Comparison of ENCODE assay signal across 26 mouse cellular contexts in the genomic region with DNA sequence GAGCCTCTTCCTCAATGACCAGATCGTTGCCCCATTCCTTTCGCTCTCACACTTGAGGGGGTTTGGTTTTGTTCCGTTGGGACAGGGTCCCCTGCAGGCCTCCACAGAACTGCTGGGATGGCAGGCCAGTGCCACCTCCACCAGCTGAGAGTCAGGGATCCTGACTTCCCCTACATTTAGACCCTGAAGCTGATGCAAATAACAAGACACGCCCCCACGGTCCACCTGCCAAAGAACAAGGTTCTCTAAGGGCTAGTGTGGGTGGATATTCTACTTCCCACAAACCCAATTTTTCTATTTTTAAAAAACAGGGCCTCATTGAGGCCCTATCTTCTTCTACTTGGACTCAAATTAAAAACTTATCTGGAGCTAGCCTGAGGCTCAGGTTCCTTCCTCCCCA.
"Had no signal": no experiment of that assay in that cellular context is flagged by ENCODE, and none has a peak within 500 bp of the region (broad histone marks: within the 10 kb centered on the region; RNA-seq: fewer than 3 reads in every experiment).

No protein-coding gene starts in this region.

- H3K9me3 ChIP-seq: heart, embryonic 13.5 days; heart, embryonic 15.5 days; hindbrain, embryonic 10.5 days; hindbrain, embryonic 12.5 days; intestine, embryonic 15.5 days; kidney, embryonic 15.5 days; limb, embryonic 10.5 days; limb, embryonic 12.5 days; liver, embryonic 13.5 days; liver, embryonic 15.5 days had no signal

- ATAC-seq: hindbrain, embryonic 16.5 days; inflammation-experienced regulatory T-cells, adult 6 months; intestine, embryonic 15.5 days; intestine, postnatal 0 days; liver, postnatal 0 days had no signal

- H3K4me3 ChIP-seq: heart, embryonic 13.5 days; heart, embryonic 15.5 days; hindbrain, embryonic 10.5 days; hindbrain, embryonic 12.5 days; intestine, embryonic 15.5 days; kidney, embryonic 15.5 days; layer of hippocampus, adult 2 months; left cerebral cortex, adult 2 months; limb, embryonic 10.5 days; limb, embryonic 12.5 days; liver, embryonic 13.5 days; liver, embryonic 15.5 days had no signal

- H3K4me2 ChIP-seq: heart, embryonic 11.5 days; heart, embryonic 13.5 days; heart, embryonic 15.5 days; hindbrain, embryonic 12.5 days; hindbrain, embryonic 14.5 days; intestine, embryonic 15.5 days; kidney, embryonic 15.5 days; limb, embryonic 12.5 days; liver, embryonic 11.5 days; liver, embryonic 13.5 days; liver, embryonic 15.5 days had no signal

- H3K36me3 ChIP-seq: heart, embryonic 13.5 days; heart, embryonic 15.5 days; hindbrain, embryonic 10.5 days; hindbrain, embryonic 12.5 days; intestine, embryonic 15.5 days; kidney, embryonic 15.5 days; limb, embryonic 10.5 days; limb, embryonic 12.5 days; liver, embryonic 13.5 days; liver, embryonic 15.5 days had no signal

- DNase-seq: gastrocnemius, postnatal 14 days; gastrocnemius, postnatal 36 days; heart, adult 11 months; heart, postnatal 4 days; kidney, postnatal 10 days; kidney, postnatal 4 days; liver; liver, embryonic 13.5 days; liver, postnatal 0 days had no signal

- H3K27ac ChIP-seq: heart, embryonic 13.5 days; heart, embryonic 15.5 days; hindbrain, embryonic 10.5 days; hindbrain, embryonic 12.5 days; hindbrain, embryonic 14.5 days; intestine, embryonic 15.5 days; kidney, embryonic 15.5 days; layer of hippocampus, adult 2 months; left cerebral cortex, adult 2 months; limb, embryonic 10.5 days; limb, embryonic 12.5 days; liver, embryonic 13.5 days; liver, embryonic 15.5 days had no signal

- H3K9ac ChIP-seq: heart, embryonic 13.5 days; heart, embryonic 15.5 days; hindbrain, embryonic 12.5 days; hindbrain, embryonic 14.5 days; intestine, embryonic 15.5 days; kidney, embryonic 15.5 days; limb, embryonic 12.5 days; liver, embryonic 13.5 days; liver, embryonic 15.5 days; liver, postnatal 0 days had no signal

- H3K4me1 ChIP-seq: intestine, embryonic 15.5 days had no signal

- H3K27me3 ChIP-seq: heart, embryonic 13.5 days; heart, embryonic 15.5 days; hindbrain, embryonic 12.5 days; intestine, embryonic 15.5 days; kidney, embryonic 15.5 days had no signal
